In the genomic region with DNA sequence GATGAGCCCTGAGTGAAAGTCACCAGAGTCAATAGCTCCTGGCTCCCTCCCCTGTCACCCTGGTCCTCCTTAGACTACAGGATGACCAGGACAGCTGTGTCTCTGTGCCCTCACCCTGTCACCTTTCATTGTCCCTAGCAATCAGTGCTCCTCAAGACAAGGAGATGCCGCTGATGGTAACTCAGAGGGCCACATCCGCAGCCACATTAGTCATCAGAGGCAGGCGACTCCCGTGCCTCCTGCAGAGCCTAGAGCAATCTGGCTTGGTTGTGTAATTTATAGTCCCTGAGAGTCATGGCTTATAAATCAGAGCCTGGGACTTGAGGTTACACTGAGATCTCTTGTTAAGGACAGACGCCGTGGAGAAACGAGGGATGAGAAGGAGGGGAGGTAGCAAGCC, we compare ENCODE assay signal across 23 mouse cellular contexts.
A peak's percentile ranks its signal among the peaks of the same experiment; 100 is the strongest.
DNase-seq lines count a peak whose midpoint lies in the region; ATAC-seq and TF ChIP-seq lines count a peak whose summit lies in the region.
"Had no signal": no experiment of that assay in that cellular context is flagged by ENCODE, and none has a peak within 500 bp of the region (broad histone marks: within the 10 kb centered on the region; RNA-seq: fewer than 3 reads in every experiment).

No protein-coding gene starts in this region.

- WGBS in kidney, postnatal 0 days: 5% methylated on average over 7 of the region's 7 CpGs

- H3K27ac ChIP-seq in kidney, postnatal 0 days: no peak overlapping the region
- H3K27ac ChIP-seq: forebrain, embryonic 10.5 days; heart, adult 2 months; heart, embryonic 13.5 days; limb, embryonic 15.5 days; liver, embryonic 14.5 days; midbrain, embryonic 12.5 days; stomach, embryonic 15.5 days had no signal

- H3K4me1 ChIP-seq in kidney, postnatal 0 days (replicated peaks; ENCODE audit: insufficient read depth, low read length): no peaks in the 10 kb centered on the region; the same call in 1 of the 2 replicates
- H3K4me1 ChIP-seq: forebrain, embryonic 10.5 days; limb, embryonic 15.5 days; midbrain, embryonic 12.5 days; stomach, embryonic 15.5 days had no signal

- H3K4me2 ChIP-seq in kidney, postnatal 0 days (ENCODE audit: low read length): no peak overlapping the region
- H3K4me2 ChIP-seq: heart, embryonic 13.5 days; limb, embryonic 15.5 days; lung, embryonic 14.5 days; midbrain, embryonic 12.5 days; stomach, embryonic 15.5 days had no signal

- H3K36me3 ChIP-seq in kidney, postnatal 0 days (ENCODE audit: insufficient read depth, low read length): no peaks in the 10 kb centered on the region
- H3K36me3 ChIP-seq: forebrain, embryonic 10.5 days; heart, embryonic 13.5 days; limb, embryonic 15.5 days; midbrain, embryonic 12.5 days; stomach, embryonic 15.5 days had no signal

- no peak overlapping the region for H3K4me3 ChIP-seq in kidney, postnatal 0 days (replicated peaks; ENCODE audit: low read depth, low read length)
- H3K4me3 ChIP-seq: forebrain, embryonic 10.5 days; heart, adult 2 months; heart, embryonic 13.5 days; limb, embryonic 15.5 days; midbrain, embryonic 12.5 days; stomach, embryonic 15.5 days had no signal

- ATAC-seq in kidney, postnatal 0 days (replicated peaks; ENCODE audit: low FRiP score, low read depth): no peak
- ATAC-seq: CD4-positive, CD25-positive, alpha-beta regulatory T cell, adult 4 months; forebrain, embryonic 16.5 days had no signal

- no peaks in the 10 kb centered on the region for H3K27me3 ChIP-seq in kidney, postnatal 0 days (ENCODE audit: insufficient read depth, low read length)
- H3K27me3 ChIP-seq: heart, embryonic 13.5 days; limb, embryonic 15.5 days; midbrain, embryonic 12.5 days; stomach, embryonic 15.5 days had no signal

- no peaks in the 10 kb centered on the region for H3K9me3 ChIP-seq in kidney, postnatal 0 days (replicated peaks; ENCODE audit: low read length)
- H3K9me3 ChIP-seq: forebrain, embryonic 10.5 days; heart, embryonic 13.5 days; limb, embryonic 15.5 days; midbrain, embryonic 12.5 days; stomach, embryonic 15.5 days had no signal

- peak; percentile 31 to 68 for DNase-seq in adrenal gland, adult (ENCODE audit: inconsistent age in 2 of 2, low spot score in 1 of 2)
- DNase-seq in adrenal gland, postnatal 25 days: no peak
- DNase-seq in cerebellum, adult 18-20 months: peak; percentile 38 to 55
- no peak for DNase-seq in cerebellum, postnatal 14 days
- DNase-seq in kidney, postnatal 0 days (ENCODE audit: low spot score): peak; percentile 33
- DNase-seq in kidney, adult 18-20 months: no peak
- peak; percentile 31 to 32 for DNase-seq in adrenal gland, postnatal 36 days
- DNase-seq in thymus, postnatal 14 days: no peak
- DNase-seq: gastrocnemius, postnatal 36 days; heart, adult 2 months; heart, postnatal 14 days; kidney, adult 11 months; left cerebral cortex, postnatal 4 days; lung, embryonic 14.5 days; thymus, postnatal 36 days had no signal

- no peak for TF ChIP-seq CTCF in kidney, postnatal 0 days (IDR thresholded peaks at IDR 0.05; ENCODE audit: low read depth)

- H3K9ac ChIP-seq in kidney, postnatal 0 days (ENCODE audit: low read depth, low read length): no peak overlapping the region
- H3K9ac ChIP-seq: heart, embryonic 13.5 days; limb, embryonic 15.5 days; liver, embryonic 14.5 days; lung, embryonic 14.5 days; midbrain, embryonic 12.5 days; stomach, embryonic 15.5 days had no signal

Comparison
In these comparisons a context has a peak if more than half of its experiments do, and no peak if none do; other contexts are left out.
1. DNase-seq: peak in adrenal gland, adult (2 of 2), cerebellum, adult 18-20 months (2 of 2), kidney, postnatal 0 days (single experiment) and adrenal gland, postnatal 36 days (2 of 2); none in adrenal gland, postnatal 25 days (single experiment), cerebellum, postnatal 14 days (0 of 2), kidney, adult 18-20 months (single experiment) and thymus, postnatal 14 days (single experiment).